Mouse (Mus musculus): ENCODE measurements around the gene Rapgef4. TPM values are rescaled to one million over a fixed set of nuclear protein-coding genes. Genes with fewer than 3 reads are reported as not detected.

Gene Rapgef4
- polyA plus RNA-seq, 1 experiment from 2014 or later, result 42.9 TPM

DNA sequence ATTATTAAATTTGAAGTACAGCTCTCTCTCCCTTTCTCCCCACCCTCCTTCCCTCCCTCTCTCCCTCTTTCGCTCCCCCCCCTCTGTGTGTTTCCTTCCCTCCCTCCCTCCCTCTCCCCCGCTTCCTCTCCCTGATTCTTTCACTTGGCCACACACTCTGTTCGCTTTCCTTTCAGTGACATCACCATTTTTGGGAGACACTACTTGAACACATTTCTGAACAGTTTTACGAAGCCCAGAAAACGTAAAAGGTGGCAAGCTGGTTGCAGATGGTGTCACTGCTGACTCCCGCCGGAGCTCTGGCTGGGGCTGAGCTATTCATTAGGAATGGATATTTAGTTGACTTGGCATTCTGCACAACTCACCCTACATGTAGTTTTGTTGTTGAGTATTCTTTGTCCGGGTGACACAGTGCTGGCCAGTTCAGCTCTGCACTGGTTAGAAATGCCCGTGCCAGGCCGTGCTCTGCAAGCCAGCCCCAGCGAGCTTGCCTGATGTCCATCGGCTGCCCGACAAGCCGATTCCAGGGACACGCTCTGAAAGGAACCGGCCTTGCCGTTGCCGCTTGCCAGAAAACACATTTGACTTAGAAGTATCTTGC, 57.7 kb downstream of the Rapgef4 start:
- peaks cover 11% of the 10 kb centered on the region; the same call in 1 of the 2 replicates for H3K4me1 ChIP-seq
- H3K27ac ChIP-seq, result no peak overlapping the region
- H3K9ac ChIP-seq, result no peak overlapping the region
- H3K4me3 ChIP-seq, result no peak overlapping the region
- H3K27me3 ChIP-seq (replicated peaks), result no peaks in the 10 kb centered on the region
- no peak overlapping the region for H3K4me2 ChIP-seq
- no peaks in the 10 kb centered on the region for H3K36me3 ChIP-seq (replicated peaks)
- 56% methylated on average over 18 of the region's 18 CpGs for WGBS
- no peak; the same call in 1 of the 2 replicates for ATAC-seq (replicated peaks)
- no peaks in the 10 kb centered on the region for H3K9me3 ChIP-seq

DNA sequence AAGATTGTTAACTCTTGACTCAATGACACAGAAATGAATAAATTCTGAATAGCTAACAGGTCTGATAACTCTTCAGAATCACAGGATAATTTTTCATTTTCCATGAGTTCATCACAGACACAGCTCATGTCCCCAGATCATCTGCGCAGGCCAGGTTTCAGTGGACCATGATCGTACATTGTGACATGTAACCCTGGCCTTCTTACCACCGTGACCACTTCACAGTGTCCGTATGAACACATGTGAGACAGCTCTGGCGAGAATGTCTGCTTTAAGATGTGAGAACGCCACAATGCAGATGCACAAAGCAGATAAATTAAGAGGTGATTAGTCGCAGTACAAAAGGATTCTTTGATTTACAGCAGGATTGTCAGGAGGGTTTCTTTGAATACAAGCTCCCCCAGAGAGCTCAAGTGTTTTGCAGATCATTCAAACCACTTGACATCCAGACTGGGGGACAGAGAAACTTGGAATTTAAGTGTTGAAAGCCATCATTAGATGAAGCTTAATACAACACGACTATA, 58.5 kb downstream of the Rapgef4 start:
- Histone ChIP-seq H3K4me2 (no peak overlapping the region), H3K27me3 (replicated peaks) (no peaks in the 10 kb centered on the region), H3K9ac (no peak overlapping the region), H3K36me3 (replicated peaks) (no peaks in the 10 kb centered on the region), H3K4me1 (peaks cover 11% of the 10 kb centered on the region; the same call in 1 of the 2 replicates), H3K4me3 (no peak overlapping the region), H3K27ac (no peak overlapping the region), H3K9me3 (no peaks in the 10 kb centered on the region)
- ATAC-seq (replicated peaks), result no peak
- WGBS, result 33% methylated on average over 8 of the region's 8 CpGs

DNA sequence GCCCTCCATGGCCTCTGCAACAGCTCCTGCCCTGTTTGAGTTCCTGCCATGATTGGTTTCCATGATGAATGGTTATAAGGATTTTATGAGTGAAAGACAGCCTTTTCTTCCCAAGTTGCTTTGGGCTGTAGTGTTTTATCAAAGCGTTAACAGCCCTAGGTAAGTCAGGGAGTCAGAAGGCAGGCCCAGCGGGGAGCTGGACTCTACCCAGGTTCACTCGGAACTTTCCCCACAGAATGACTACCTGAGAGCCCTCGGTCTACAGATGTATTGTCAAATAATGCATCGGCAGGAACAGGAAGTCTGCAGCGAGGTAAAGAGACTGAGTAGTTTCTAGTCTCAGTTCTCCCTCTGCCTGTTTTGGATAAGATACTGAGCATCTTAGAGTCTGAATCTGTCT, 60.0 kb downstream of the Rapgef4 start:
- no peak overlapping the region for H3K27ac ChIP-seq
- WGBS, result 89% methylated on average over 6 of the region's 6 CpGs
- H3K27me3 ChIP-seq (replicated peaks), result no peaks in the 10 kb centered on the region
- peaks cover 14% of the 10 kb centered on the region; the same call in 1 of the 2 replicates for H3K4me1 ChIP-seq
- H3K9me3 ChIP-seq, result no peaks in the 10 kb centered on the region
- no peak for ATAC-seq (replicated peaks)
- no peak overlapping the region for H3K4me2 ChIP-seq
- no peak overlapping the region for H3K4me3 ChIP-seq
- no peaks in the 10 kb centered on the region for H3K36me3 ChIP-seq (replicated peaks)
- H3K9ac ChIP-seq, result no peak overlapping the region

DNA sequence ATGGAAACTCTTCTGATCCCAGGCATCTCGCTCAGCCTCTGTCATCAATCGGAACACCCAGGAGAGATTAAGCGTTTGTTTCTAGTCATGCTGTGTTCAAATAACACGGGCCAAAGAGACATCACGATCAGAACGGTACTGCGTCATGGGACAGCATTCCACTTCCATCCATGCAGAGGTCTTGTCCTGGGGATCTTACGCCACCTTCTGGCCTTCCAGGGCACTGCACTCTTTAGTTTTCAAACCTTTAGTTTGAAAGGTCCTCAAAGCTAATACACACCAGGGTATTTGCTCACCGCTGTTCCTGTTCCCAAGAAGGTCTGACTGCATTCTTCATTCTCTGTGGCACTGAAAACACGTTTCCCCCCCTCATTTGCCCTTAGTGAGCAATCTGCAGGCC, 61.1 kb downstream of the Rapgef4 start:
- Histone ChIP-seq H3K4me3 (no peak overlapping the region), H3K4me2 (no peak overlapping the region), H3K36me3 (replicated peaks) (no peaks in the 10 kb centered on the region), H3K4me1 (peaks cover 14% of the 10 kb centered on the region; the same call in 1 of the 2 replicates), H3K9ac (no peak overlapping the region), H3K27me3 (replicated peaks) (no peaks in the 10 kb centered on the region), H3K27ac (no peak overlapping the region), H3K9me3 (no peaks in the 10 kb centered on the region)
- no peak for ATAC-seq (replicated peaks)
- 85% methylated on average over 10 of the region's 10 CpGs for WGBS

- WGBS, result 50% methylated on average over 6 of the region's 6 CpGs
- Histone ChIP-seq H3K36me3 (replicated peaks) (no peaks in the 10 kb centered on the region), H3K9me3 (no peaks in the 10 kb centered on the region), H3K27ac (no peak overlapping the region), H3K9ac (no peak overlapping the region), H3K4me1 (peaks cover 9% of the 10 kb centered on the region; the same call in 1 of the 2 replicates), H3K4me3 (no peak overlapping the region), H3K27me3 (replicated peaks) (no peaks in the 10 kb centered on the region), H3K4me2 (no peak overlapping the region)
- ATAC-seq (replicated peaks), result no peak
These were observed 63.2 kb downstream of the Rapgef4 start for GRCm38 (mm10) chr2:72044191-72044590.

- H3K36me3 ChIP-seq (replicated peaks), result no peaks in the 10 kb centered on the region
- H3K27me3 ChIP-seq (replicated peaks), result no peaks in the 10 kb centered on the region
- H3K4me3 ChIP-seq, result no peak overlapping the region
- no peaks in the 10 kb centered on the region for H3K9me3 ChIP-seq
- no peak overlapping the region for H3K27ac ChIP-seq
- ATAC-seq (replicated peaks), result no peak
- H3K4me2 ChIP-seq, result no peak overlapping the region
- no peak overlapping the region for H3K9ac ChIP-seq
- WGBS, result 71% methylated on average over 8 of the region's 8 CpGs
- H3K4me1 ChIP-seq, result peaks cover 4% of the 10 kb centered on the region; the same call in 1 of the 2 replicates
These were observed 64.0 kb downstream of the Rapgef4 start for GRCm38 (mm10) chr2:72045024-72045423.

DNA sequence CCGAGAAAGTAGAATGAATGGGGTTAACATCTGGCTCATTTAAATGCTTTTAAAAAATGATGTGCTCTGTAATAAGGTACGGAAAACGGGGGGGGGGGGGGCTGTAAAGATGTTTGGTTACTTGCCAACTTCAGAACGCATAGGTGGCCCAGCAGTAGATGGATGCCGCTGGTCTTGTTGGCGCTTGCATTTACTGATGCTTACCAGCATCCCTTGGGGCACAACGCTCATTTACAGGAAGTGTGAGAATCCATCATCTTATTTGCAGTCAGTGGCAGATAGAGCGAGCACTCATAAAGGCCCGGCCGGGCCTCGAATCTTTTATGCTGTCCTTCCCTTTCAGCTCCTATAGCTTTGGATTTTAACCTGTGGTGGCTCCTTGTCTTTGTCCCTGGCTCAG, 64.6 kb downstream of the Rapgef4 start:
- no peak overlapping the region for H3K4me2 ChIP-seq
- no peaks in the 10 kb centered on the region for H3K36me3 ChIP-seq (replicated peaks)
- H3K4me1 ChIP-seq, result peaks cover 4% of the 10 kb centered on the region; the same call in 1 of the 2 replicates
- no peaks in the 10 kb centered on the region for H3K9me3 ChIP-seq
- no peak overlapping the region for H3K9ac ChIP-seq
- WGBS, result 62% methylated on average over 11 of the region's 11 CpGs
- H3K27ac ChIP-seq, result no peak overlapping the region
- no peak overlapping the region for H3K4me3 ChIP-seq
- no peak for ATAC-seq (replicated peaks)
- no peaks in the 10 kb centered on the region for H3K27me3 ChIP-seq (replicated peaks)

DNA sequence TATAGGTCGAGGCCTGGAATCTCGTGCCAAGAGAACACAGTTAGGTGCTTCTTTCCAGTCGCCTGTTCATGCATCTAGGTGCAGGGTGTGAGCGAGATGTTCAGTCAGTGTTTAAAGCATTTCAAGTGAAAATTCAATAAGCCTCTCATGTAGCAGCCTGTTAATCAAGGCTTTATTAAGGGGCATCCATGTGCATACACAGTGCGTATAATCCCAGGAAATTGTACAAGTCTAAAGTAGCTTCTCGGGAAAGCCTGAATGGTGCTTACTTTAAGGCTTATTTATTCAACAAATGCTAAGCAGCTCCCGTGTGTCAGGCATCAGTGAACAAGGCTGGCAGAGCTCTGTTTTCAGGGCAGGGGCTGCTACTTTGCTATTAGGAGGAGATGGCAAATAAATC, 69.4 kb downstream of the Rapgef4 start:
- H3K4me1 ChIP-seq, result peaks cover 4% of the 10 kb centered on the region; the same call in 1 of the 2 replicates
- WGBS, result 27% methylated on average over 7 of the region's 7 CpGs
- H3K36me3 ChIP-seq (replicated peaks), result no peaks in the 10 kb centered on the region
- no peak overlapping the region for H3K27ac ChIP-seq
- no peaks in the 10 kb centered on the region for H3K9me3 ChIP-seq
- no peak overlapping the region for H3K4me2 ChIP-seq
- no peak for ATAC-seq (replicated peaks)
- no peak overlapping the region for H3K4me3 ChIP-seq
- H3K9ac ChIP-seq, result no peak overlapping the region
- H3K27me3 ChIP-seq (replicated peaks), result no peaks in the 10 kb centered on the region

- no peak for ATAC-seq (replicated peaks)
- Histone ChIP-seq H3K4me1 (no peaks in the 10 kb centered on the region), H3K4me2 (no peak overlapping the region), H3K27me3 (replicated peaks) (no peaks in the 10 kb centered on the region), H3K9me3 (no peaks in the 10 kb centered on the region), H3K9ac (no peak overlapping the region), H3K4me3 (no peak overlapping the region), H3K27ac (peak overlapping the region; percentile 29; the same call in 1 of the 2 replicates), H3K36me3 (replicated peaks) (no peaks in the 10 kb centered on the region)
- WGBS, result 84% methylated on average over 5 of the region's 5 CpGs
These were observed 73.2 kb downstream of the Rapgef4 start for GRCm38 (mm10) chr2:72054280-72054679.

DNA sequence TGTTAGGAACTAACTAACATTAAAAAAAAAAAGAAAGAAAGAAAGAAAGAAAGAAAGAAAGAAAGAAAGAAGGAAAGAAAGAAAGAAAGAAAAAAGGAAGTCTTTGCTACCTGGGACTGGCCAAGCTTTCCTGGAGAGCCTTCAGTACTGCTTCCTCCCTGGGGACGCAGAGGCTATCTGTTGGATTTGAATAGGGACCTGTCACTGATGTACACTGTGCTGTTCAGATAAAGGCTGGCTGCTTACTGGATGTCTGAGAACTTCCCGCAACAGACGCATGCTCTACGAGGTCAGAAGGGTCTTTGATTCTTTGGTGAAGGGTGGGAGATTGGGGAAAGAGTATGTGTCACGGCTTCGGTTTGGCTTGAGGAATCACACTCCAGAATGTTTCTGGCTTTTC, 73.7 kb downstream of the Rapgef4 start:
- Histone ChIP-seq H3K27me3 (replicated peaks) (no peaks in the 10 kb centered on the region), H3K27ac (no peak overlapping the region), H3K4me3 (no peak overlapping the region), H3K4me2 (no peak overlapping the region), H3K36me3 (replicated peaks) (no peaks in the 10 kb centered on the region), H3K4me1 (no peaks in the 10 kb centered on the region), H3K9ac (no peak overlapping the region), H3K9me3 (no peaks in the 10 kb centered on the region)
- no peak for ATAC-seq (replicated peaks)
- 75% methylated on average over 6 of the region's 6 CpGs for WGBS

- no peak for ATAC-seq (replicated peaks)
- H3K4me1 ChIP-seq, result no peaks in the 10 kb centered on the region
- H3K4me2 ChIP-seq, result no peak overlapping the region
- no peaks in the 10 kb centered on the region for H3K27me3 ChIP-seq (replicated peaks)
- H3K9ac ChIP-seq, result no peak overlapping the region
- H3K27ac ChIP-seq, result no peak overlapping the region
- H3K4me3 ChIP-seq, result no peak overlapping the region
- no peaks in the 10 kb centered on the region for H3K9me3 ChIP-seq
- H3K36me3 ChIP-seq (replicated peaks), result no peaks in the 10 kb centered on the region
- 74% methylated on average over 5 of the region's 5 CpGs for WGBS
These were observed 74.4 kb downstream of the Rapgef4 start for GRCm38 (mm10) chr2:72055476-72055875.

- no peaks in the 10 kb centered on the region for H3K4me1 ChIP-seq
- H3K9me3 ChIP-seq, result no peaks in the 10 kb centered on the region
- H3K36me3 ChIP-seq (replicated peaks), result no peaks in the 10 kb centered on the region
- no peak for ATAC-seq (replicated peaks)
- no peak overlapping the region for H3K9ac ChIP-seq
- no peak overlapping the region for H3K27ac ChIP-seq
- H3K4me2 ChIP-seq, result no peak overlapping the region
- 58% methylated on average over 11 of the region's 11 CpGs for WGBS
- no peak overlapping the region for H3K4me3 ChIP-seq
- H3K27me3 ChIP-seq (replicated peaks), result no peaks in the 10 kb centered on the region
These were observed 75.2 kb downstream of the Rapgef4 start for GRCm38 (mm10) chr2:72056081-72056874.
